Mouse (Mus musculus): Measurements from ENCODE around the gene Sugp2. TPM values are rescaled to one million over a fixed set of nuclear protein-coding genes. Genes with fewer than 3 reads are reported as not detected.

Gene Sugp2
- 82.5 and 88.6 TPM in 2 replicates for polyA plus RNA-seq (2016; fragmentation: Nextera tagmentation; extraction: Ambion mirVana)

GRCm38 (mm10) chr8:70234080-70234780, at the start of gene Sugp2, which contains the start of gene Armc6:
TSS of gene Sugp2 (plus strand) at chr8:70234226.
TSS of gene Armc6 (minus strand) at chr8:70234466.
- peak; percentile 97 for ATAC-seq (ENCODE audit: low FRiP score, low read depth)

GRCm38 (mm10) chr8:70188707-70189106, 45.3 kb upstream of the Sugp2 start:
- 78% methylated on average over 7 of the region's 7 CpGs for WGBS
- Histone ChIP-seq H3K9me3 (no peaks in the 10 kb centered on the region), H3K27ac (replicated peaks) (no peak overlapping the region), H3K4me1 (0 out of 2 replicates have a peak, but pooled peaks cover 8% of the 10 kb centered on the region), H3K4me3 (no peak overlapping the region), H3K9ac (replicated peaks) (no peak overlapping the region), H3K27me3 (no peaks in the 10 kb centered on the region; the same call in 1 of the 2 replicates), H3K4me2 (replicated peaks) (no peak overlapping the region), H3K36me3 (no peaks in the 10 kb centered on the region)
- no peak for ATAC-seq (ENCODE audit: low FRiP score, low read depth)

More at GRCm38 (mm10) chr8:70234080-70234780, at the start of gene Sugp2, which contains the start of gene Armc6:
- H3K4me2 ChIP-seq (replicated peaks): peak within 1 kb of the TSS; percentile 94
- WGBS: under 1% methylated on average over 58 of the region's 67 CpGs
- no peaks in the 10 kb centered on the region for H3K27me3 ChIP-seq
- peaks cover 22% of the 10 kb centered on the region for H3K4me1 ChIP-seq
- peaks cover 52% of the 10 kb centered on the region for H3K36me3 ChIP-seq
- H3K4me3 ChIP-seq: peak within 1 kb of the TSS; percentile 82
- H3K9me3 ChIP-seq: no peaks in the 10 kb centered on the region
- peak within 1 kb of the TSS; percentile 88 for H3K9ac ChIP-seq (replicated peaks)
- H3K27ac ChIP-seq (replicated peaks): peak within 1 kb of the TSS; percentile 90

GRCm38 (mm10) chr8:70193238-70193637, 40.8 kb upstream of the Sugp2 start:
- Histone ChIP-seq H3K9ac (replicated peaks) (no peak overlapping the region), H3K9me3 (no peaks in the 10 kb centered on the region), H3K4me1 (peaks cover 14% of the 10 kb centered on the region; the same call in 1 of the 2 replicates), H3K4me2 (replicated peaks) (no peak overlapping the region), H3K4me3 (no peak overlapping the region), H3K27me3 (no peaks in the 10 kb centered on the region; the same call in 1 of the 2 replicates), H3K36me3 (no peaks in the 10 kb centered on the region), H3K27ac (replicated peaks) (no peak overlapping the region)
- WGBS: 82% methylated on average over 5 of the region's 5 CpGs
- ATAC-seq (ENCODE audit: low FRiP score, low read depth): no peak

GRCm38 (mm10) chr8:70194191-70194590, 39.8 kb upstream of the Sugp2 start:
- 92% methylated on average over 3 of the region's 3 CpGs for WGBS
- Histone ChIP-seq H3K4me2 (replicated peaks) (no peak overlapping the region), H3K4me3 (no peak overlapping the region), H3K36me3 (no peaks in the 10 kb centered on the region), H3K9me3 (no peaks in the 10 kb centered on the region), H3K27me3 (no peaks in the 10 kb centered on the region; the same call in 1 of the 2 replicates), H3K9ac (replicated peaks) (no peak overlapping the region), H3K4me1 (peaks cover 16% of the 10 kb centered on the region; the same call in 1 of the 2 replicates), H3K27ac (replicated peaks) (no peak overlapping the region)
- ATAC-seq (ENCODE audit: low FRiP score, low read depth): no peak

GRCm38 (mm10) chr8:70195762-70196161, 38.3 kb upstream of the Sugp2 start:
- Histone ChIP-seq H3K4me1 (peaks cover 12% of the 10 kb centered on the region), H3K36me3 (no peaks in the 10 kb centered on the region), H3K27ac (replicated peaks) (no peak overlapping the region), H3K9me3 (no peaks in the 10 kb centered on the region), H3K4me2 (replicated peaks) (no peak overlapping the region), H3K9ac (replicated peaks) (no peak overlapping the region), H3K4me3 (no peak overlapping the region), H3K27me3 (no peaks in the 10 kb centered on the region)
- ATAC-seq (ENCODE audit: low FRiP score, low read depth): no peak
- 72% methylated on average over 2 of the region's 2 CpGs for WGBS

- H3K9ac ChIP-seq (replicated peaks): no peak overlapping the region
- H3K27ac ChIP-seq (replicated peaks): no peak overlapping the region
- H3K4me2 ChIP-seq (replicated peaks): no peak overlapping the region
- no peak overlapping the region for H3K4me3 ChIP-seq
- peaks cover 7% of the 10 kb centered on the region for H3K4me1 ChIP-seq
- ATAC-seq (ENCODE audit: low FRiP score, low read depth): no peak
- H3K36me3 ChIP-seq: no peaks in the 10 kb centered on the region
- H3K9me3 ChIP-seq: no peaks in the 10 kb centered on the region
- H3K27me3 ChIP-seq: no peaks in the 10 kb centered on the region
- 45% methylated on average over 7 of the region's 7 CpGs for WGBS
These were observed 36.4 kb upstream of the Sugp2 start for GRCm38 (mm10) chr8:70197603-70198002.

- Histone ChIP-seq H3K9ac (replicated peaks) (no peak overlapping the region), H3K4me1 (peaks cover 7% of the 10 kb centered on the region), H3K27ac (replicated peaks) (no peak overlapping the region), H3K4me3 (no peak overlapping the region), H3K4me2 (replicated peaks) (no peak overlapping the region), H3K27me3 (no peaks in the 10 kb centered on the region), H3K36me3 (no peaks in the 10 kb centered on the region), H3K9me3 (no peaks in the 10 kb centered on the region)
- WGBS: 75% methylated on average over 5 of the region's 5 CpGs
- no peak for ATAC-seq (ENCODE audit: low FRiP score, low read depth)
These were observed 33.8 kb upstream of the Sugp2 start for GRCm38 (mm10) chr8:70200098-70200681.

- WGBS: 91% methylated on average over 3 of the region's 3 CpGs
These were observed 32.6 kb upstream of the Sugp2 start for GRCm38 (mm10) chr8:70201417-70201816.

GRCm38 (mm10) chr8:70203072-70203471, 31.0 kb upstream of the Sugp2 start:
- H3K9ac ChIP-seq (replicated peaks): no peak overlapping the region
- no peak overlapping the region for H3K4me2 ChIP-seq (replicated peaks)
- WGBS: 79% methylated on average over 4 of the region's 4 CpGs
- no peaks in the 10 kb centered on the region for H3K36me3 ChIP-seq
- H3K4me3 ChIP-seq: no peak overlapping the region
- H3K9me3 ChIP-seq: no peaks in the 10 kb centered on the region
- H3K4me1 ChIP-seq: peaks cover 4% of the 10 kb centered on the region
- no peaks in the 10 kb centered on the region for H3K27me3 ChIP-seq
- no peak for ATAC-seq (ENCODE audit: low FRiP score, low read depth)
- no peak overlapping the region for H3K27ac ChIP-seq (replicated peaks)

More at GRCm38 (mm10) chr8:70201417-70201816, 32.6 kb upstream of the Sugp2 start:
- Histone ChIP-seq H3K9me3 (no peaks in the 10 kb centered on the region), H3K9ac (replicated peaks) (no peak overlapping the region), H3K4me1 (peaks cover 7% of the 10 kb centered on the region), H3K27ac (replicated peaks) (no peak overlapping the region), H3K27me3 (no peaks in the 10 kb centered on the region), H3K4me3 (no peak overlapping the region), H3K36me3 (no peaks in the 10 kb centered on the region), H3K4me2 (replicated peaks) (no peak overlapping the region)
- no peak for ATAC-seq (ENCODE audit: low FRiP score, low read depth)

GRCm38 (mm10) chr8:70204757-70205156, 29.3 kb upstream of the Sugp2 start:
- no peak overlapping the region for H3K4me2 ChIP-seq (replicated peaks)
- H3K27ac ChIP-seq (replicated peaks): no peak overlapping the region
- H3K27me3 ChIP-seq: peaks cover 3% of the 10 kb centered on the region; the same call in 1 of the 2 replicates
- H3K4me1 ChIP-seq: no peaks in the 10 kb centered on the region; the same call in 1 of the 2 replicates
- no peaks in the 10 kb centered on the region for H3K9me3 ChIP-seq
- H3K9ac ChIP-seq (replicated peaks): no peak overlapping the region
- H3K36me3 ChIP-seq: no peaks in the 10 kb centered on the region
- 70% methylated on average over 1 of the region's 1 CpGs for WGBS
- no peak for ATAC-seq (ENCODE audit: low FRiP score, low read depth)
- H3K4me3 ChIP-seq: no peak overlapping the region

- no peak overlapping the region for H3K27ac ChIP-seq (replicated peaks)
- H3K9ac ChIP-seq (replicated peaks): no peak overlapping the region
- H3K9me3 ChIP-seq: no peaks in the 10 kb centered on the region
- H3K4me1 ChIP-seq: peaks cover 10% of the 10 kb centered on the region
- no peak overlapping the region for H3K4me2 ChIP-seq (replicated peaks)
- WGBS: 19% methylated on average over 1 of the region's 1 CpGs
- no peak overlapping the region for H3K4me3 ChIP-seq
- ATAC-seq (ENCODE audit: low FRiP score, low read depth): no peak
- H3K36me3 ChIP-seq: no peaks in the 10 kb centered on the region
- peaks cover 18% of the 10 kb centered on the region for H3K27me3 ChIP-seq
These were observed 25.9 kb upstream of the Sugp2 start for GRCm38 (mm10) chr8:70208130-70208529.

- no peaks in the 10 kb centered on the region for H3K36me3 ChIP-seq
- H3K9ac ChIP-seq (replicated peaks): no peak overlapping the region
- ATAC-seq (ENCODE audit: low FRiP score, low read depth): no peak
- WGBS: 37% methylated on average over 8 of the region's 8 CpGs
- no peaks in the 10 kb centered on the region for H3K9me3 ChIP-seq
- H3K4me3 ChIP-seq: no peak overlapping the region
- H3K27me3 ChIP-seq: peaks cover 32% of the 10 kb centered on the region
- peaks cover 12% of the 10 kb centered on the region for H3K4me1 ChIP-seq
- H3K4me2 ChIP-seq (replicated peaks): no peak overlapping the region
- H3K27ac ChIP-seq (replicated peaks): no peak overlapping the region
These were observed 23.5 kb upstream of the Sugp2 start for GRCm38 (mm10) chr8:70210538-70210937.
